Mouse (Mus musculus): ENCODE measurements around the gene Wwox.

Gene Wwox

GRCm38 (mm10) chr8:114911031-114911580 is 471.7 kb downstream of the Wwox start:
- no peak for DNase-seq

- no peak for DNase-seq
Observed at GRCm38 (mm10) chr8:114923629-114924028, 484.2 kb downstream of the Wwox start.

- DNase-seq, result peak in 1 of 2 experiments; percentile 40
Observed at GRCm38 (mm10) chr8:114927412-114927811, 488.0 kb downstream of the Wwox start.

- no peak for DNase-seq
Observed at GRCm38 (mm10) chr8:114927917-114928316, 488.5 kb downstream of the Wwox start.

- DNase-seq, result no peak
Observed at GRCm38 (mm10) chr8:114929597-114929996, 490.1 kb downstream of the Wwox start.

- DNase-seq, result peak in 1 of 2 experiments; percentile 12
Observed at GRCm38 (mm10) chr8:114932071-114932630, 492.7 kb downstream of the Wwox start.

- DNase-seq, result no peak
Observed at GRCm38 (mm10) chr8:114933248-114933647, 493.8 kb downstream of the Wwox start.

- DNase-seq, result no peak
Observed at GRCm38 (mm10) chr8:114936887-114937286, 497.4 kb downstream of the Wwox start.

GRCm38 (mm10) chr8:114939338-114939737 is 499.9 kb downstream of the Wwox start:
- DNase-seq, result no peak

- no peak for DNase-seq
Observed at GRCm38 (mm10) chr8:114941096-114941495, 501.6 kb downstream of the Wwox start.

GRCm38 (mm10) chr8:114941644-114942043 is 502.2 kb downstream of the Wwox start:
- DNase-seq, result no peak

GRCm38 (mm10) chr8:114947921-114948320 is 508.5 kb downstream of the Wwox start:
- no peak for DNase-seq

GRCm38 (mm10) chr8:114956377-114957168 is 517.1 kb downstream of the Wwox start:
- peak; percentile 44 to 55 for DNase-seq

GRCm38 (mm10) chr8:114958437-114959107 is 519.1 kb downstream of the Wwox start:
- DNase-seq, result no peak

- DNase-seq, result no peak
Observed at GRCm38 (mm10) chr8:114959406-114959805, 520.0 kb downstream of the Wwox start.

- no peak for DNase-seq
Observed at GRCm38 (mm10) chr8:114962494-114962893, 523.0 kb downstream of the Wwox start.

GRCm38 (mm10) chr8:114963282-114963681 is 523.8 kb downstream of the Wwox start:
- no peak for DNase-seq

- no peak for DNase-seq
Observed at GRCm38 (mm10) chr8:114964206-114964605, 524.8 kb downstream of the Wwox start.

GRCm38 (mm10) chr8:114968842-114969241 is 529.4 kb downstream of the Wwox start:
- no peak for DNase-seq

GRCm38 (mm10) chr8:114971378-114971777 is 531.9 kb downstream of the Wwox start:
- peak; percentile 79 to 84 for DNase-seq

GRCm38 (mm10) chr8:114973002-114973461 is 533.6 kb downstream of the Wwox start:
- DNase-seq, result peak in 1 of 2 experiments; percentile 8

GRCm38 (mm10) chr8:114974336-114974950 is 535.0 kb downstream of the Wwox start:
- no peak for DNase-seq

- DNase-seq, result no peak
Observed at GRCm38 (mm10) chr8:114977746-114978145, 538.3 kb downstream of the Wwox start.
